Mouse (Mus musculus) embryonic facial prominence, embryonic 11.5 days (tissue): Measurements from ENCODE around the gene Slc34a3. TPM values are rescaled to one million over a fixed set of nuclear protein-coding genes. Genes with fewer than 3 reads are reported as not detected.

Source experiments
- ATAC-seq: fragments of 200-750 bp; cut with Nextera tagmentation; replicated peaks from 2 replicates; pipeline ENCODE4 v1.8.0; 2017; ENCODE audit warnings: low read depth; ENCODE audit not compliant: insufficient number of reproducible peaks, low FRiP score, low TSS enrichment
- DNase-seq: peaks from one replicate; pipeline ENCODE4 v3.0.0-alpha.2; 2015; ENCODE audit warnings: low spot score
- H3K27ac ChIP-seq: fragments of 300-500 bp; sonication (generic); replicated peaks from 2 replicates; pipeline ENCODE4 v1.5.1; 2014; ENCODE audit warnings: mild to moderate bottlenecking, low read depth, low read length, control low read depth
- H3K27me3 ChIP-seq: fragments of 300-500 bp; sonication (generic); 2 replicates; pipeline ENCODE4 v1.6.1; 2014; ENCODE audit warnings: mild to moderate bottlenecking, low read length, moderate library complexity, mixed read lengths; ENCODE audit not compliant: control insufficient read depth, insufficient read depth
- H3K36me3 ChIP-seq: fragments of 300-500 bp; sonication (generic); replicated peaks from 2 replicates; pipeline ENCODE4 v1.6.1; 2014; ENCODE audit warnings: low read depth, mild to moderate bottlenecking, low read length, moderate library complexity, mixed read lengths; ENCODE audit not compliant: control insufficient read depth, insufficient read depth
- H3K4me1 ChIP-seq: fragments of 300-500 bp; sonication (generic); 2 replicates; pipeline ENCODE4 v1.6.1; 2014; ENCODE audit warnings: low read length, mixed read lengths; ENCODE audit not compliant: control insufficient read depth, insufficient read depth
- H3K4me2 ChIP-seq: fragments of 300-500 bp; sonication (generic); 2 replicates; pipeline ENCODE4 v1.6.1; 2014; ENCODE audit warnings: low read depth, mild to moderate bottlenecking, control low read depth, low read length, moderate library complexity
- H3K4me3 ChIP-seq: fragments of 300-500 bp; sonication (generic); 2 replicates; pipeline ENCODE4 v1.5.1; 2014; ENCODE audit warnings: low read depth, low read length, control low read depth
- H3K9ac ChIP-seq: fragments of 300-500 bp; sonication (generic); replicated peaks from 2 replicates; pipeline ENCODE4 v1.6.1; 2014; ENCODE audit warnings: mild to moderate bottlenecking, control low read depth, low read length
- H3K9me3 ChIP-seq: fragments of 300-500 bp; sonication (generic); replicated peaks from 2 replicates; pipeline ENCODE4 v1.6.1; 2016; ENCODE audit warnings: mild to moderate bottlenecking, low read length, inconsistent platforms, mixed read lengths; ENCODE audit not compliant: control insufficient read depth
- WGBS: fragments of 180-500 bp; shearing (Covaris S2); extraction: QIAGEN DNeasy Blood & Tissue Kit; methylation state at CpG from one replicate; pipeline ENCODE4 v1.1.7; 2014; 5-methylcytosine and 5-hydroxymethylcytosine counted together
- polyA plus RNA-seq: library from polyadenylated mRNA; unstranded; fragments of >200 nt; fragmentation: Nextera tagmentation; extraction: Ambion mirVana; gene quantifications from 2 replicates; pipeline ENCODE4 v1.2.1, GENCODE M21; 2014

Slc34a3 gene
- polyA plus RNA-seq, 1 experiment from 2014 or later = not detected

DNA sequence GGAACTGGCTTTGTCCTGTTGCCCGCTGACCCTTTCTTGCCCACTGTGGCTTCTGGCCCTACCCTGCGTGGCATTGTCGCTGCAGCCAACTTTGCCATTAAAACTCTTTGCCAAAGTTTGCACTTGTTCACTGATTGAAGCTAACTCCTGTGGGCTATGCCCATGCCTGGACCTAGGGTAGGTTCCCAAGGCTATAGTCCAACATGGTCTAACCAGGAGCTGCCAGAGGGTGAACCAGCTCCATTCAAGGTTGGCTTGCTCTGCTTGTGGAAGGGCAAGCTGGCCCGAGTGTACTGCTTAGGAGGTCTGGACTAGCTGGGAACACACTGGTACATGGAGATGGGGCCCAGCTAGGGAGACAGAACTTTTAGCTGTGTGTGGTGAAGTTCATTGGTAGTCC, 10.0 kb upstream of the Slc34a3 start:
- H3K27me3 ChIP-seq = peaks cover 25% of the 10 kb centered on the region
- no peak overlapping the region for H3K4me2 ChIP-seq
- H3K4me3 ChIP-seq = no peak overlapping the region
- H3K27ac ChIP-seq = no peak overlapping the region
- H3K4me1 ChIP-seq = peaks cover 8% of the 10 kb centered on the region; the same call in 1 of the 2 replicates
- no peaks in the 10 kb centered on the region for H3K9me3 ChIP-seq
- no peaks in the 10 kb centered on the region; the same call in 1 of the 2 replicates for H3K36me3 ChIP-seq
- DNase-seq (no peak), ATAC-seq (no peak)
- H3K9ac ChIP-seq = no peak overlapping the region
- WGBS = 86% methylated on average over 4 of the region's 4 CpGs

- Histone ChIP-seq H3K4me3 (no peak overlapping the region), H3K4me2 (peak overlapping the region; percentile 95), H3K27ac (no peak overlapping the region), H3K9me3 (no peaks in the 10 kb centered on the region), H3K9ac (no peak overlapping the region), H3K36me3 (no peaks in the 10 kb centered on the region; the same call in 1 of the 2 replicates), H3K27me3 (peaks cover 25% of the 10 kb centered on the region), H3K4me1 (peaks cover 8% of the 10 kb centered on the region; the same call in 1 of the 2 replicates)
- DNase-seq = no peak
- no peak for ATAC-seq
- 75% methylated on average over 8 of the region's 8 CpGs for WGBS
Measured at GRCm38 (mm10) chr2:25243342-25243741, 9.2 kb upstream of the Slc34a3 start.

DNA sequence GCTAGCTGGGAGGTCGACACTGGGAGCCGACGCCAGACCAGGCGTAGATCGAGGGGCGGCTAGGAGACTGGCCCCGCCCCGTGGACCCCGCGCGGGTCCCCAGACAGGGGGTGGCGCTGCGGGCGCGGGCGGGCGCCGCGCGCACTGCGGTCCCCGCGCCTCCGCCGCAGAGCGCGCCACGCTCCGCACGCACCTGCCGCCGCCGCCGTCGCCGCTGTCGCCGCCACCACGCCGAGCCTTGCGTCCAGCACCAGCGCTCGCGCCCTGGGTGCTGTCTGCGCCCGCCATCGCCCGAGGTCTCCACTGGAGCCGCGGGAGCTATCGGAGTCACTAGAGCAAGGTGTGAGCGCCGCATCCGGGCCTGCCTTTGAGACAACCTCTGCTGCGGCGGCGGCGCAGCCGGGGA, 7.9 kb upstream of the Slc34a3 start, which contains the start of the genes Rnf208 and Cysrt1:
Gene Rnf208 (plus strand): TSS at position 155 of the 406 bp plus-strand sequence.
Gene Cysrt1 (minus strand): TSS at position 352 of the 406 bp plus-strand sequence.
- DNase-seq = no peak
- Histone ChIP-seq H3K27me3 (peaks cover 25% of the 10 kb centered on the region), H3K9me3 (no peaks in the 10 kb centered on the region), H3K9ac (peak within 1 kb of the TSS; percentile 60), H3K27ac (no peak within 1 kb of the TSS), H3K4me2 (peak within 1 kb of the TSS; percentile 95), H3K4me1 (peaks cover 8% of the 10 kb centered on the region; the same call in 1 of the 2 replicates), H3K4me3 (peak within 1 kb of the TSS; percentile 54), H3K36me3 (no peaks in the 10 kb centered on the region)
- under 1% methylated on average over 25 of the region's 59 CpGs for WGBS
- ATAC-seq = no peak

- peaks cover 25% of the 10 kb centered on the region for H3K27me3 ChIP-seq
- peaks cover 8% of the 10 kb centered on the region; the same call in 1 of the 2 replicates for H3K4me1 ChIP-seq
- H3K27ac ChIP-seq = no peak overlapping the region
- peak overlapping the region; percentile 95 for H3K4me2 ChIP-seq
- DNase-seq (no peak), ATAC-seq (no peak)
- 0 out of 2 replicates have a peak overlapping the region, but pooled peaks have one; percentile 60 for H3K9ac ChIP-seq
- H3K9me3 ChIP-seq = no peaks in the 10 kb centered on the region
- H3K4me3 ChIP-seq = peak overlapping the region; percentile 54
- WGBS = 24% methylated on average over 6 of the region's 6 CpGs
- H3K36me3 ChIP-seq = no peaks in the 10 kb centered on the region
Measured at GRCm38 (mm10) chr2:25241438-25241775, 7.2 kb upstream of the Slc34a3 start.

- DNase-seq = peak; percentile 86
- H3K4me3 ChIP-seq = peak overlapping the region; percentile 54
- WGBS = 1% methylated on average over 29 of the region's 29 CpGs
- no peaks in the 10 kb centered on the region for H3K36me3 ChIP-seq
- no peaks in the 10 kb centered on the region for H3K9me3 ChIP-seq
- H3K27me3 ChIP-seq = peaks cover 25% of the 10 kb centered on the region
- peak; percentile 74 for ATAC-seq
- H3K4me2 ChIP-seq = peak overlapping the region; percentile 55
- no peak overlapping the region for H3K27ac ChIP-seq
- H3K9ac ChIP-seq = peak overlapping the region; percentile 34
- peaks cover 8% of the 10 kb centered on the region; the same call in 1 of the 2 replicates for H3K4me1 ChIP-seq
Measured at GRCm38 (mm10) chr2:25240723-25241437, 6.7 kb upstream of the Slc34a3 start.

GRCm38 (mm10) chr2:25240310-25240709, 6.1 kb upstream of the Slc34a3 start:
- H3K27ac ChIP-seq = no peak overlapping the region
- H3K4me3 ChIP-seq = no peak overlapping the region; the same call in 1 of the 2 replicates
- peaks cover 25% of the 10 kb centered on the region for H3K27me3 ChIP-seq
- H3K9ac ChIP-seq = peak overlapping the region; percentile 37
- H3K4me1 ChIP-seq = peaks cover 8% of the 10 kb centered on the region; the same call in 1 of the 2 replicates
- ATAC-seq (peak; percentile 10; the same call in 1 of the 2 replicates), DNase-seq (no peak)
- H3K4me2 ChIP-seq = peak overlapping the region; percentile 55
- H3K9me3 ChIP-seq = no peaks in the 10 kb centered on the region
- 45% methylated on average over 8 of the region's 8 CpGs for WGBS
- H3K36me3 ChIP-seq = no peaks in the 10 kb centered on the region

- DNase-seq = no peak
- Histone ChIP-seq H3K9ac (no peak overlapping the region), H3K36me3 (no peaks in the 10 kb centered on the region), H3K4me3 (no peak overlapping the region), H3K4me1 (peaks cover 8% of the 10 kb centered on the region; the same call in 1 of the 2 replicates), H3K9me3 (no peaks in the 10 kb centered on the region), H3K27ac (no peak overlapping the region), H3K27me3 (peaks cover 25% of the 10 kb centered on the region), H3K4me2 (no peak overlapping the region)
- WGBS = 90% methylated on average over 3 of the region's 3 CpGs
- no peak for ATAC-seq
Measured at GRCm38 (mm10) chr2:25239766-25240165, 5.6 kb upstream of the Slc34a3 start.

DNA sequence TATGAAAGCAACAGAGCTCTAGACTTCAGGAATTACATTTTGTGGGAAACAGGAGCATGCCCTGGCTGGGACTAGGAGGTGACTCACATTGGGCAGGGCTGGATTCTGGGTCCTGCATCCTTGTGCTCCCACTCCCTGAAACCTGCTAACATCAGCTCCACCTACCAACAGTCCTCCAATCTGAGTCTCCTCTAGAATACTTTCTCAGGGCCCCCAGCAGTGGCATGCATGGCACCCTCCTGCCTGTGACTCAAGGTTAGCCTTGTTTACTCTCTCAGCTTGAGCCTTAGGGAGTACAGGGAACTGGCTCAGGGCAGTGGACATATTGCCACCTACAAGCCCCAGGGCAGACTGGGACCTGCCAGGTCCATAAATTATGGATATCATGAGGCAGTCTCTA, 3.9 kb upstream of the Slc34a3 start:
- no peak overlapping the region for H3K4me3 ChIP-seq
- H3K4me2 ChIP-seq = no peak overlapping the region
- no peaks in the 10 kb centered on the region for H3K9me3 ChIP-seq
- no peak for ATAC-seq
- H3K4me1 ChIP-seq = peaks cover 8% of the 10 kb centered on the region; the same call in 1 of the 2 replicates
- no peak for DNase-seq
- peaks cover 23% of the 10 kb centered on the region for H3K27me3 ChIP-seq
- H3K9ac ChIP-seq = no peak overlapping the region
- H3K36me3 ChIP-seq = no peaks in the 10 kb centered on the region
- H3K27ac ChIP-seq = no peak overlapping the region
